ENCODE assay signal across 17 mouse cellular contexts in the genomic region with DNA sequence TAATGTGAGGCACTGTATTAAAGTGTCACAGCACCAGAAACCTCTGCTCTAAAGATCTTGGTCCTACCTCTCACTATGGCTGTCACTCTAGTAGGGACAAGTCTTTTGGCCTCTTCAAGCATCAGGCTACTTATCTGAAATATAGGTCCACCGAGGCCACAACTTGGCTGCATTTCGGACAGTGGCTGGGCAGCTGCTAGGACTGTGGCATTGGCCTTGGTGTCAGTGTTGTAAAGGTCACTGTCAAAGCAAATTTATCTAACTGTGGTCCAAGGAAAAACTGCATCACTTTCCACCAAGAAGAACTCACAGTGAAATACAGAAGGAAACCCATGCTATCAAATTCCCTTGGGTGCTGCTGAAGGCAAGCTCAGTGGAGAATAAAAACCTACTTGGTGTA.
"Had no signal": no experiment of that assay in that cellular context is flagged by ENCODE, and none has a peak within 500 bp of the region (broad histone marks: within the 10 kb centered on the region; RNA-seq: fewer than 3 reads in every experiment).

No protein-coding gene starts in this region.

- DNase-seq: kidney, adult 11 months; kidney, adult 9 months; kidney, postnatal 14 days; kidney, postnatal 4 days; left cerebral cortex, postnatal 4 days; lung, adult 2 months; lung, postnatal 14 days; lung, postnatal 4 days; midbrain, embryonic 14.5 days; right cerebral cortex, postnatal 4 days; thymus, postnatal 25 days had no signal

- H3K27ac ChIP-seq: limb, embryonic 12.5 days; limb, embryonic 15.5 days; liver, embryonic 12.5 days; liver, embryonic 15.5 days; stomach, postnatal 0 days had no signal

- H3K9me3 ChIP-seq: limb, embryonic 12.5 days; limb, embryonic 15.5 days; liver, embryonic 12.5 days; liver, embryonic 15.5 days had no signal

- H3K27me3 ChIP-seq: limb, embryonic 12.5 days; limb, embryonic 15.5 days; liver, embryonic 12.5 days; liver, embryonic 15.5 days had no signal

- ATAC-seq: liver, embryonic 12.5 days had no signal

- H3K4me1 ChIP-seq: limb, embryonic 12.5 days; limb, embryonic 15.5 days; liver, embryonic 12.5 days; liver, embryonic 15.5 days had no signal

- H3K36me3 ChIP-seq: limb, embryonic 12.5 days; limb, embryonic 15.5 days; liver, embryonic 12.5 days; liver, embryonic 15.5 days had no signal

- H3K4me3 ChIP-seq: limb, embryonic 12.5 days; limb, embryonic 15.5 days; liver, embryonic 12.5 days; liver, embryonic 15.5 days had no signal

- H3K9ac ChIP-seq: limb, embryonic 12.5 days; limb, embryonic 15.5 days; liver, embryonic 12.5 days; liver, embryonic 15.5 days had no signal

- H3K4me2 ChIP-seq: limb, embryonic 12.5 days; limb, embryonic 15.5 days; liver, embryonic 12.5 days; liver, embryonic 15.5 days; midbrain, embryonic 11.5 days had no signal
